Mouse (Mus musculus): ENCODE measurements around the gene Gale.

DNA sequence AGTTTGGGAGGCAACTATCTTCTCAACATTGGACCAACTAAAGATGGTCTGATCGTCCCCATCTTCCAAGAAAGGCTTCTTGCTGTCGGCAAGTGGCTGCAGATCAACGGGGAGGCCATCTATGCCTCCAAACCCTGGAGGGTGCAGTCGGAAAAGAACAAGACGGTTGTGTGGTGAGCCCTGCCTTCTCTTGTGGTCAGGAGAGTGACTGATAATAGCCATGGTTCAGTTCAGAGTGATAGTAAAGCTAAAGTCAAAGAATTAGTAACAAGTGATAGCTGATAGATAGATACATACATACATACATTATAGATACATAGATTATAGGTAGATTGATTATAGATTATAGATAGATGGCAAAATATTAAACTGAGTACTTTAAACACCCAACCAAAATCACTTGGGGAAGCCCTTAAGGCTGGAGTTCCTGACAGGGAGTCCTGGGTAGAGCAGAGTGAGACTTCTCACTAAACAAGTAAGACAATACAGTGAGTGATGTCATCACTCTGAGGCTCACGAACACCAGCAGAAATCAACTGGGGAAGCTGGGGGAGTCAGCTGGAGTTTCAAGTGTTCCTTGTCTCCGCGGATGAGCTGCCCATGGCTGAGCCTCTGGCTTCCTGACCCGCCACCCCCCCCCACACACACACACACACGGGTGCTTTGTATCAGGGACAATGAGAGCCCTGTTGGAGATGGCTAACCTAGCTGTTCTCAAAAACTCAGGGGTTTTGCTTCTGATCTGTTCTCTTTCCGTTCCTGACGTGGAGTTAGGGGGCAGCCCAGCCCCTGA, 28.6 kb upstream of the Gale start:
- TF ChIP-seq POLR2A (IDR thresholded peaks at IDR 0.05; ENCODE audit: control insufficient read depth, extremely low read depth, insufficient read depth, low read length, poor library complexity), result no peak
- TF ChIP-seq CTCF (IDR thresholded peaks at IDR 0.05; ENCODE audit: borderline replicate concordance, control insufficient read depth, extremely low read depth, insufficient read depth, low read length, poor library complexity), result no peak

Measured in thymus, adult 2 months (tissue).